Mouse (Mus musculus) testis, adult 2 months (tissue): ENCODE measurements around the gene Sec23a.

Experiments used
- CTCF ChIP-seq: fragments of 200-500 bp; IDR thresholded peaks from 2 replicates; pipeline ENCODE4 v1.5.1; 2012; ENCODE audit warnings: low read depth, mild to moderate bottlenecking, inconsistent platforms, low read length, moderate library complexity; ENCODE audit not compliant: control insufficient read depth, insufficient read depth, insufficient replicate concordance
- POLR2A ChIP-seq: fragments of 200-500 bp; IDR thresholded peaks from 2 replicates; pipeline ENCODE4 v1.6.1; 2012; ENCODE audit warnings: low read depth, mild to moderate bottlenecking, inconsistent platforms, low read length, moderate library complexity; ENCODE audit not compliant: control insufficient read depth

GRCm38 (mm10) chr12:59056222-59056621 lies 44.4 kb upstream of the Sec23a start:
- TF ChIP-seq POLR2A (no peak), CTCF (no peak)
